Mouse (Mus musculus): ENCODE results near the gene Fam189a1.

Gene Fam189a1

DNA sequence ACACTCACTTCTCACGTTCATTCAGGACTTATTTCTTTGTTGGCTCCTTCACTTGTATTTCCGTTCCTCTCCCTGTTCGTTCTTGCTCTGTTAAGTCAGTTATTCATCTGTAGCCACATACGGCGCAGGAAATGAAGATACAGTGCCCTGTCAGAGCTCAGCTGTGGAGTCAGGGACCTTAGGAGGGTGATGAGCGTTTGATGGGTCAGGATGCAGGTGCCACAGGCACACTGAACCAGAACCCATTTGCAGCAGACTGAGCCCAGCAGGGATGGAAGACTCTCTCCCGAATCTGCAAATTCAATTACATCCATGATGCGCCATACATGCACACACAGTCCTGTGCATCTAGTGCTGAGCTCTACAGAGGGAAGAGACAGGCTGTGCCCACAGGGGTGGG lies 212.2 kb downstream of the Fam189a1 start:
- no peak for DNase-seq

DNA sequence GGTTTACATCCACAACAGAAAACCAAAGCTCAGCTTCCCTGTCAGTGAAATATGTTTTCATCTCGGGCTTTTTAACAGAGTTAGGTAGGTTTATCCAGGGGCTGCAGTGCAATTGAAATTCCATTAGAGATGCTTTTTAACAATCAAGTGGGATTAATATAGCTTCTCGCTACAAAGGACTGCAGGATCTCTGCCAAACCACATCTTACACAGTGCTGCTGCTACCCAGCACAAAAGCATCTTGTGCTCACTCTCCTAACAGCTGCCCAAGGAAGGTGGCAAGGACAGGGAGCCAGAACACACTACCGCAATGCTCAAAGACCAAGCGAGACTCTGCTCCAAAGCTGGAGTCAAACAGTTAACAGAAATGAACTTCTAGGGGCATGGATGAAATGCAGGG lies 219.4 kb downstream of the Fam189a1 start:
- no peak for DNase-seq

DNA sequence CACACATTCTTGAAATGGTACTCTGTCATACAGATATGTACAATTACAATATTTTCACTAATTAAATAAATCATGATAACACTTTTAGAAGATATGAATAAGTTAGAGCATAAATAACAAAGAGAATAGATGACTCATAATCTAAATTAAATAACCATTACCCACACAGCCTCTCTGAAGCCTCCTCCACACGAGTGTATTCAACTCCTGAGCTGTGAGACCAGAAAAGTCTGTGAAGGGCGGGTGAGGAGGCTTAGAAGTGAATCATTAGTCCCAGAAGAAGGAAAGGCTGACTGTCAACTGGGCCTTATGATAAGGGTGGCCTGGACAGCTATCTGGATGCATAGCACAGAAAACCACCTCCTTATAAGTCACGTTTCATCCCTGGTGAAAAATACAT lies 222.3 kb downstream of the Fam189a1 start:
- no peak for DNase-seq

- DNase-seq: no peak
Measured at GRCm38 (mm10) chr7:64930980-64931379, 225.4 kb downstream of the Fam189a1 start.

DNA sequence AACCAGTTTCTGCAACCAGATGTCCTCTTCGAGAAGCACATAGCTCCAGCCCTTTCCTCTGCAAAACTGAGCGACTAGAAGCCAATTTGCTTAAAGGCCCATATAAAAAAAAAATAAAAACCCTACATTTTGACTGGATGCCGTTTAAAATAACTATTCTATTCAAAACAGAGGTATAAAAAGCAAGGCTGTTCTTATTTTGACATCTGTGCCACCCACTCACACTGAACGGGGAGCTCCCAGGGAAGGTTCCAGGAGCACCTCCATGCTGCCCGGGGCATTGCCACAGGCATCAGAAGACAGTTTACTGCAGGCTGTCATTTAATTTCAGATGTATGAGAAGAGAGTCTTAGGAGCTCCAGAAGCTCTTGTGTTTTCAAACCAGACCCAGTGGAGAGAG lies 232.5 kb downstream of the Fam189a1 start:
- no peak for DNase-seq

- DNase-seq: no peak
Measured at GRCm38 (mm10) chr7:64921189-64921588, 235.2 kb downstream of the Fam189a1 start.

DNA sequence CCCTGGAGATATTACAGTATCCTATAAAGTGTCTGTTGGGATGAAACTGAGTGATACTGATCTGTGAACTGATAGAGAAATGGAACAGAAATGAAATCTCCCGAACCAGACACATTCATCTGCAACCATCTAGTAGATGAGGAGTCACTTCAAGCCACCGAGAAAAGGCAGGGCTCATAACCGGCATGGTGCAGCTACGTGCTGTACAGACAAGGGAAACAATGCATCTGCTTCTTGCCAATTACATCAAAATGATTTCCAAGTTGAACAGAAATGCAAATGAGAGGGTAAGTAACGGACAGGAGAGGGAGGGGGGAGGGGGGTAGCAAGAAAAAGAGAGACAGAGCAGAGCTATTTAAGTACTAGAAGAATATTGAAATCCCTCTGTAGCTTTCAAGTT lies 235.6 kb downstream of the Fam189a1 start:
- no peak for DNase-seq

GRCm38 (mm10) chr7:64916654-64917053 lies 239.7 kb downstream of the Fam189a1 start:
- DNase-seq: no peak

DNA sequence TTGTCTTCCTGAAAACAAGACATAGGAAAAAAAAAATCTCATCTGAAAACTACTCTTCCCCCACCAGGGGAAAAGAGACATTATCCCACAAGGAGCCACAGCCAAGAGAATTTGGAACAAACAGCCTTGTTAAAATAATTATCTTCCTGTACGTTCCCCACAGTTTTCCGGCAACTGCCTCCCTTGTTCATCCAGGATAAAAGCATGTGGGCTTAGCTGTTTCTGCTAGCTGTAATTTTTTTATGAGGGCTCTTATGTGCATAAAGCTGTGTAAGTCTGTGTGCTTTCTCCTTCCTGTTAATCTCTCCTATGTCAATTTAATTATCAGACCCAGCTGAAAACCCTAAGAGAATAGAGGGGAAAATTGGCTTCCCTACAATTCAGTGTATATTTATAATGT lies 241.2 kb downstream of the Fam189a1 start:
- no peak for DNase-seq

DNA sequence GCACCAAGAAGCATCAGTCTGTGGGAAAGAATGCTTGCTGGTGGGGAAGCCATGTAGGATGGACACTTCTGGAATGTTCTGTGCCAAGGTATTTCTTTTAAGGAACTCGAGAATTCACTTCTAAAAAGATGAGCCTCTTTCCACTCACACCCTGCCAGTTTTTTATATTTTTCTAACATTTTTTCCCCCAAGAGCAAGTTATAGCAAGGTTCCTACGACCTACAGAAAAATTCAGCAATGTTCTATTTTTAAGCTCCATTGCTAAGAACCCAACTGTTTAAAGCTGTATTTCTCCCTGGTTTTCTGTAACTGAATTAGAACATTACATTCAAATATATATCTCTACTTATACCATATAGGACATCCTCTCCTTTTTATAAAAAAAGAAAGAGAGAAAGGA lies 244.4 kb downstream of the Fam189a1 start:
- no peak for DNase-seq

GRCm38 (mm10) chr7:64910208-64910607 lies 246.2 kb downstream of the Fam189a1 start:
- DNase-seq: no peak

DNA sequence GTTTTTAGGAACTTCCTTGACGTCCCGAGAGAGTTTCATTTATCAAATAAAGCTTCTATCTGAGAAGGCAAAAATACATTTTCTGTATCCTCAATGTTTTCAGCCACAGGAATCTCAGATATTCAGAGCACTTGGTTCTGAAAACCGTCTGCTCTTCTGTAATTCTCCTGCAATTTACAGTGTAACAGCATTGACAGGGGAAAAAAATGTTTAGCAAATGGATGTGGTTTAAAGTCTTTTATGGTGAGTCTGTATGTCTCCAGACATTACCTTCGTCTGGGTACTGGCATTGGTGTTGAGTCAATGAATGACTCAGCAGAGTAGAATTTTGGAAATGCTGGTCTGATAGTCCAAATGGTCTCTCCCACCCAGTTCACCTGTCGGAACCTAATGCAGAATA lies 249.4 kb downstream of the Fam189a1 start:
- no peak for DNase-seq

GRCm38 (mm10) chr7:64905506-64905905 lies 250.9 kb downstream of the Fam189a1 start:
- no peak for DNase-seq

- no peak for DNase-seq
Measured at GRCm38 (mm10) chr7:64900249-64900648, 256.1 kb downstream of the Fam189a1 start.

GRCm38 (mm10) chr7:64896587-64896986 lies 259.8 kb downstream of the Fam189a1 start:
- DNase-seq: no peak

DNA sequence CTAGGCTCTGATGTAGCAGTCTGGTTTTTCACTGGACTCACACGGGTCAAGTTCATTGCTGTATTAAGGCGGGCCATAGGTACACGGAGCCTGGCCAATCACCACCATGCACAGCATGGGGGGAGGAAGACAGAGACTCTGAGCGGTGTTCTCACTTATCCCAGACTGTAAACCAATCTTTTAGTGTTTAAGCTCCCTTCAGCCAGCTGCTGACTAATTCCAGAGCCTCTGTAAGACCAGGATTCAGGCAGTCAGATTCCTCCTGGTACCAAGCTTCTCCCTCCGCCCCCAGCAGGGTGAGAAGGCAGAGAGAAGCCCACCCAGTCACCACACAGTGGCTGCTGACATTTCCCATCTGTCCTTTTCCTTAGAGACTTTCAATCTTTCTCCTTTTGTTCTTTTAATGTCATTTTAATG lies 260.7 kb downstream of the Fam189a1 start:
- DNase-seq: no peak

GRCm38 (mm10) chr7:64891139-64891538 lies 265.2 kb downstream of the Fam189a1 start:
- no peak for DNase-seq

DNA sequence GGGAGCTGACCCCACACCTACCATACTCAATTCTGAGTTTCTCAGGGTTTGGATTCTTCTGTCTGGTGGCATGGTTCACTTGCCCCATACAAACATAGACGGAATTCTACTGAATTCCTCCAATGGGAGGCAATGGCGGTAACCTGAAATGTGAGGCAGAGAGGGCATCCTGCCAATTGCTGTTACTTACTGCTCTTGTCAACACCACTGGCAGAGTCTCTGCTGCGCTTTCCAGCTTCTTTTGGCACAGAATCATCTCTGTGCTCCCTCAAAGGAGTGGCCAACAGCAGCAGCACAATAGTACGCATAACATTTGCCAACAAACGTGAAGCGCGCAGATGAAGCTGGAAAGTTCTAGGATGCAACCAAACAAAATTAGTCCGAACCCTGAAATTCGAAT lies 266.5 kb downstream of the Fam189a1 start:
- DNase-seq: no peak

DNA sequence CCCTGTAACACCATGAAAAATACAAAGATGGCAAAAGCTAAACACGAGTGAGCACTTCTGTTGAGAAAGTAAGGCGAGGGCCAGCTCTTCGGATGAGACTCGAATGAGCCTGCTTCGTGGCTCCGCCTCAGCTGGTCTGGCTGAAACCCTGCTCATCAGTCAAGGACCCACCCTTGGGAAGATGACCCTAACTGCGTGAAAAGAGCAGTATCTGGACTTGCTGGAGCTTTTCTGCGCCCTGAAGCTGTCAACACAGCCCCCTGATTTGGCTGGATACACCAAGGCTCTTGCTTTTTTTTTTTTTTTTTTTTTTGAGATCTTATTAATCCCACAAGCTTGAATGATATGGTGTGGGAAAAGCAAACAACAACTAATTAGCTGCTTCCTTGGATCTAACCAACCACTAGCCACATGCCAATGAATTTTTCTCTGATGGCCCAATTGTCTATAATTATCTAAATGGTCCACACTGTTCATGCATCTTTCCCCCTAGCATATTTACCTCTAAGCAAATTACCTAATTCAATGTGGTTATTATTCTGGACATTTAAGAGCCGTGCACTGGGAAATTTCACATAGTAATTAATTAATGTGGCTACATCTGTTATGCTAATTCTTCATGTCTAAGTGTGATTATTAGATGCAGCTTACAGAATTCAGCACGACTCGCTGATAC lies 272.0 kb downstream of the Fam189a1 start:
- DNase-seq: no peak

DNA sequence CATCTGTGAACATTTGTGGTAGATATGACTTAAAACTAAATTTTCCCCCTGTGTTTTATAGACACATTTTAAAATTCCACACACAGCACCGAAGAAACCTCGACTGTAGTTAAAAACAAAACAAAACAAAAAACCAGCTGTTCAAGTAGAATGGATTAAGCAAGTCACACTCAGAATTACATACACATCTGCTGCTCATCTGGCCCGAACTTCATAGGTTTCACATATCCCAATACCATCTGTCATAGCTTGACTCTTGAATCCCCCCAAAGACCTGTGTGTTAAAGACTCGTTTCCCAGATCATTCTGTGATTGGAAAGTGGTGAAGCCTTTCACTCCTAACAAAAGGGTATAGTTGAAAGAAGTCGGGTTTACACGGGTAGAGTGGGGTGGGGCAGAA lies 274.1 kb downstream of the Fam189a1 start:
- DNase-seq: no peak

- no peak for DNase-seq
Measured at GRCm38 (mm10) chr7:64881387-64881786, 275.0 kb downstream of the Fam189a1 start.

DNA sequence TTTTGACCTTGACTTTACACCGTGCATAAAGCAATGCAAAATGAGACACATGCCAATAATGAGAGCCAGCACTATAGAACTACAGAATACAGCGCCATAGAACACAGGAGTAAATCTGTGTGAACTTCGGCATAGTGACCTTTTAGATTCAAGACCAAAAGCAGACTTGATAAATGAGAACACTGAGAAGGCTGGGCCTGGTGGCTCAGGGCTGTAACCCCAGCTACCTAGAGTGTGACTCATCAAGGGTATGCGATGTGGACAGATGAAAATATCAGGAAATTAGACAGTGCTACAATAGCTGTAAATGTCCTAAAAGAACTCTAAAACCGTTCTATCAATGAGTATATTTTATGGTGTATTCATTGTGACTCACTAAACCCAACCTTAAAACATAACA lies 276.0 kb downstream of the Fam189a1 start:
- DNase-seq: no peak

- DNase-seq: no peak
Measured at GRCm38 (mm10) chr7:64874941-64875340, 281.4 kb downstream of the Fam189a1 start.

DNA sequence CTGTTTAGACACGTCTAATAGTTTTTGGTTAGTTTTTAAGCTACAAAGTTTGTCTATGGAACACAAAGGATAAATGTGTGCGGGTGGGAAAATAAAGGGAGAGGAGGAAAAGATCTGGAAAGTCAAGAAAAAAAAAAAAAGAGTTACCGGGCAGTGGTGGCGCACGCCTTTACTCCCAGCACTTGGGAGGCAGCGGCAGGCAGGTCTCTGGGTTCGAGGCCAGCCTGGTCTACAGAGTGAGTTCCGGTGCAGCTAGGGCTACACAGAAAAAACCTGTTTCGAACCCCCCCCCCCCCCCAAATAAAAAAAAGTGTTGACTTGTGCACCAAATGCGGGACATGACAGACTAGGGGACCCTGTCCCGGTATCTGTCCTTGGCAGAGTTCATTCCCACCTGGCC lies 283.1 kb downstream of the Fam189a1 start:
- DNase-seq: no peak

- peak; percentile 95 for DNase-seq
Measured at GRCm38 (mm10) chr7:64872743-64873241, 283.6 kb downstream of the Fam189a1 start, which contains the start of gene Nsmce3. Gene Nsmce3, minus strand, starts transcription at chr7:64872997.
